Mouse (Mus musculus): ENCODE results near the gene Fut8. TPM values are rescaled to one million over a fixed set of nuclear protein-coding genes. Genes with fewer than 3 reads are reported as not detected.

The Fut8 gene
- polyA plus RNA-seq, 1 experiment from 2014 or later: 15.2 TPM

DNA sequence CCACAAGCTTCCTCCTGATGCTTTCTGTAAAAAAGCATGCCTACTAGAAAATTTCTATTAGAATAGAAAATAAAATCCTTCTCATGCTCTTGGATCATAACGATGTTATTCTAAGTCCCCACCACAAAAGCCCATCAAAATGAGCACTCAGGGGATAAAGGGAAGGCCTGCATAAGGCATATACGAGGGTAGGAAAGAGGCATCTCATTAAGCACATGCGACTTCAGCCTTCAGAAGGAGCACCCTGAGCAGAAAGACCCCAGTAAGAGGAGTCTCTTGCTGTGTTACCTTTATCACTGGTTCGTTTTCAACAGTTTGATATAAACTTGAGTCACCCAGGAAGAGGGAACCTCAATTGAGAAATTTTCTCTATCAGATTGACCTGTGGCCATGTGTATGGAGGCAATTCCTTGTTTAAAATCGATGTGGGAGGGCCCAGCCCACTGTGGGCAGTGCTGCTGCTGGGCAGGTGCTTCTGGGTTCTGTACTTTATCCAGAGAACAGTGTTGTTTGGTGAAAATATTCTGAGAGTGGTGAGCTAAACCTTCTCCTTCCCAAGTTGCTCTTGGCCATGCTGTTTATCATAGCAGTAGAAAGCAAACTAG is 29.2 kb upstream of the Fut8 start:
- no peak overlapping the region for H3K9ac ChIP-seq (ENCODE audit: low read length)
- WGBS: 70% methylated on average over 5 of the region's 5 CpGs
- H3K4me3 ChIP-seq (ENCODE audit: control insufficient read depth in 1 of 2, insufficient read depth in 1 of 2, low read depth in 1 of 2, low read length in 2 of 2): no peak overlapping the region
- H3K4me2 ChIP-seq (ENCODE audit: low read length): no peak overlapping the region
- no peaks in the 10 kb centered on the region for H3K27me3 ChIP-seq (ENCODE audit: control insufficient read depth, insufficient read depth, low read length)
- no peaks in the 10 kb centered on the region for H3K9me3 ChIP-seq (ENCODE audit: control insufficient read depth, low read length)
- no peak for ATAC-seq (ENCODE audit: insufficient number of reproducible peaks, insufficient read depth, low FRiP score, low read depth)
- H3K4me1 ChIP-seq (ENCODE audit: control insufficient read depth in 2 of 2, insufficient read depth in 2 of 2, low read length in 2 of 2): no peaks in the 10 kb centered on the region
- no peaks in the 10 kb centered on the region for H3K36me3 ChIP-seq (ENCODE audit: control insufficient read depth, insufficient read depth, low read length)
- H3K27ac ChIP-seq (replicated peaks in 1 of 2; ENCODE audit: control insufficient read depth in 1 of 2, insufficient read depth in 1 of 2, low read depth in 2 of 2, low read length in 2 of 2): no peak overlapping the region

DNA sequence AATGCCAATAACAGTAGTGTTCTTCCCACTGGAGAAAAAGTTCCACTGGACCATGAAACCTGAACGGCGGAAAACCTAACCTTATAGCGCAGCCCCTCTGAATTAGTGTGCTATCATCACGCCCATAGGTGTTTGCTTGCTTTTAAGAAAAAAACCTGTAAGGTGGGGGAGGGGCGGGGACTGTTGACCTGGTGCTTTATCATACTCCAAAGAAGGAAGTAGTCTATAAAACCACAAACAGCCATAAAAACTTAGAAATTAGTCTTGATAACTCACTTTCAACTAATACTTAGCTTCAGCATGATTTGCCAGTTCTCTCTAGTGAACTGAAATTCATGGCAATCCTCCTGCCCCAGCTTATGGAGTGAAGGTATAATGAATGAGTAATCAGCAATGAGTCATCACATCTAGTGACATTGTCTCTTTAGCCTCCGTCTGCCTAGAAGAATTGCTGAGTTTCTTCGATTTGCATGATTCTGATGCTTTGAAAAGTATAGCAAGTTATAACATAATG is 26.2 kb upstream of the Fut8 start:
- Histone ChIP-seq H3K4me3 (ENCODE audit: control insufficient read depth in 1 of 2, insufficient read depth in 1 of 2, low read depth in 1 of 2, low read length in 2 of 2) (no peak overlapping the region), H3K9ac (ENCODE audit: low read length) (no peak overlapping the region), H3K36me3 (ENCODE audit: control insufficient read depth, insufficient read depth, low read length) (no peaks in the 10 kb centered on the region), H3K4me1 (ENCODE audit: control insufficient read depth in 2 of 2, insufficient read depth in 2 of 2, low read length in 2 of 2) (peaks cover 0 to 2% of the 10 kb centered on the region in 2 experiments; a peak in 1 of 4 replicates), H3K27ac (replicated peaks in 1 of 2; ENCODE audit: control insufficient read depth in 1 of 2, insufficient read depth in 1 of 2, low read depth in 2 of 2, low read length in 2 of 2) (no peak overlapping the region), H3K4me2 (ENCODE audit: low read length) (no peak overlapping the region), H3K27me3 (ENCODE audit: control insufficient read depth, insufficient read depth, low read length) (no peaks in the 10 kb centered on the region), H3K9me3 (ENCODE audit: control insufficient read depth, low read length) (no peaks in the 10 kb centered on the region)
- ATAC-seq (ENCODE audit: insufficient number of reproducible peaks, insufficient read depth, low FRiP score, low read depth): no peak
- WGBS: 80% methylated on average over 7 of the region's 7 CpGs

DNA sequence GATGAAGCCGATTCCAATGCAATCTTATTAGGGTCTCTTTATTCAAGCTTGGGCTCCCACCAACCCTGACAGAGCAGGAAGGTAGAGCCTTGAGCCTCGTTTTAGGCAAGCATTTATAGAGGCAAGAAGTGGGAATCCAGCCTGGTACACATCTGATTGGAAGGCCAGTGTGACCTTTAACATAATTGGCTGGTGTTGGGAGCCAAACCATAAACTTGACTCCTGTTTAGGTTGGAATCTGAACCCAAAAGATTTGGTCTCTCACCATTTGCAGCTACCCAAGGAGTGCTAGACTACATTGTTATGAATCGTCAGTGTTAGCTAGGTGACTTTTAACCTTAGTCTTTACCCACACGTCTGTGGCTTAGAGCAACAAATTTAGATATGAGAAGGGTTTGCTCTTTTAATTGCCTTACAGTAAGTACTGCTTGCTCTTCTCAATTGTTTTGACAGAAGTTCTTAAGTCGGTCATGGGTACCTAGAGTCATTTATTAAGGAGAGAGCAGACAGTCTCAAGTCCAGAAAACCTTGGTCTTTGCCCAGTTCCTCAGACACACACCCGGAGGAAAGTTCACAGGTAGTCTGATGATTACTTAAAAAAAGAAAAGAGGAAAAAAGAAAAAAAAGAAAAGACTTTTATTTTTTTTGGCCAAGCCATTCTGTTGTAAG is 23.9 kb upstream of the Fut8 start:
- no peak for ATAC-seq (ENCODE audit: insufficient number of reproducible peaks, insufficient read depth, low FRiP score, low read depth)
- H3K4me1 ChIP-seq (ENCODE audit: control insufficient read depth in 2 of 2, insufficient read depth in 2 of 2, low read length in 2 of 2): peaks cover 0 to 2% of the 10 kb centered on the region in 2 experiments; a peak in 1 of 4 replicates
- 67% methylated on average over 6 of the region's 6 CpGs for WGBS

DNA sequence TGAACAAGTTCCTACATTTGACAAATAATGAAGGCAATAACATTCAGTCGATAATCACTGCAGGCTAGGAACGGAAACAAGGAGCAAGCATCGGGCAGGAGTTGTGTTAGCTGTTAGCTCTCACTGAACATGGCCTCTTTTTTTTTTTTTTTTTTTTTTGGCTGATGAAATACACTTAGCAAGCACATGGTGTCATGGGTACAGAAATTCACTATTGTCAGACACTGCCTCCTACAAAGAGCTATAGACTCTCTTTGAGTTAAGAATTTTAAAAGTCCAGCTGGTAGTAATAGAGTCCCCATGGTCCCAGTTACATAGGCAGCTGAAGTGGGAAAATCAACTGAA is 23.4 kb upstream of the Fut8 start:
- Histone ChIP-seq H3K27me3 (ENCODE audit: control insufficient read depth, insufficient read depth, low read length) (no peaks in the 10 kb centered on the region), H3K27ac (replicated peaks in 1 of 2; ENCODE audit: control insufficient read depth in 1 of 2, insufficient read depth in 1 of 2, low read depth in 2 of 2, low read length in 2 of 2) (no peak overlapping the region), H3K36me3 (ENCODE audit: control insufficient read depth, insufficient read depth, low read length) (no peaks in the 10 kb centered on the region), H3K4me1 (ENCODE audit: control insufficient read depth in 2 of 2, insufficient read depth in 2 of 2, low read length in 2 of 2) (peaks cover 0 to 2% of the 10 kb centered on the region in 2 experiments; a peak in 1 of 4 replicates), H3K9ac (ENCODE audit: low read length) (no peak overlapping the region), H3K4me3 (ENCODE audit: control insufficient read depth in 1 of 2, insufficient read depth in 1 of 2, low read depth in 1 of 2, low read length in 2 of 2) (no peak overlapping the region), H3K4me2 (ENCODE audit: low read length) (no peak overlapping the region), H3K9me3 (ENCODE audit: control insufficient read depth, low read length) (no peaks in the 10 kb centered on the region)
- WGBS: 86% methylated on average over 3 of the region's 3 CpGs
- no peak for ATAC-seq (ENCODE audit: insufficient number of reproducible peaks, insufficient read depth, low FRiP score, low read depth)

More for the DNA sequence above, 23.9 kb upstream of the Fut8 start:
- Histone ChIP-seq H3K36me3 (ENCODE audit: control insufficient read depth, insufficient read depth, low read length) (no peaks in the 10 kb centered on the region), H3K4me2 (ENCODE audit: low read length) (no peak overlapping the region), H3K27me3 (ENCODE audit: control insufficient read depth, insufficient read depth, low read length) (no peaks in the 10 kb centered on the region), H3K9me3 (ENCODE audit: control insufficient read depth, low read length) (no peaks in the 10 kb centered on the region), H3K27ac (replicated peaks in 1 of 2; ENCODE audit: control insufficient read depth in 1 of 2, insufficient read depth in 1 of 2, low read depth in 2 of 2, low read length in 2 of 2) (no peak overlapping the region), H3K4me3 (ENCODE audit: control insufficient read depth in 1 of 2, insufficient read depth in 1 of 2, low read depth in 1 of 2, low read length in 2 of 2) (no peak overlapping the region), H3K9ac (ENCODE audit: low read length) (no peak overlapping the region)

DNA sequence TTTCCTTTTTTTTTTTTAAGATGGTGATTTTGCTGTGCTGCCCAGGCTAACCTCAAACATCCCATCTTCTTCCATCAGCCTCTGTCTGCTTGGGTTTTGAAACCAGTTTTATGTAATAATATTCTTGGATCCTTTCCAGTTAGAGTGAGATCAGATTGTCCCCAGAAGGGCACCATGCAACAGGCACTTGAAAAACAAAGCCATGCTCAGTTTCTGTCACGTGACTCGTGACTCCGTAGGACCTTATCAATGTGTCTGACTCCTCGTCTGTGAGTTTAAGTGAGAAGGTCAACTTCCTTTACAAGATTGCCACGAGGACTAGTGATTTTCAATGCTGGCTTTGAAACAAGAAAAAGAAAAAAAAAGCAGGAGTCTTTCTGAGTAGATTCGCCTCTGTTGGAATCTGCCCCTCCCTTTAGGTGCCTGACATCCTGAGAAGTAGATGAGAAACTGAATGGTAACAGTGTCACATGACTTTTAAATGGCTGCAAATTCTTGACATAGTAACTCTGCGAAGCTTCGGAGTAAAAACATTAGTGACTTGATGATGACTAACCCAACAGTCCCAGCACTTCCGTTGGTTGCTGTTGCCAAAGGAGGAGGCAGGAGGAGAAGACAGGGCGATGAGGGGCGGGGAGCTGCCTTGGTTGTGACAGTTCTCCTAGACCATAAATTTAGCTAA is 21.3 kb upstream of the Fut8 start:
- no peaks in the 10 kb centered on the region for H3K27me3 ChIP-seq (ENCODE audit: control insufficient read depth, insufficient read depth, low read length)
- H3K4me3 ChIP-seq (ENCODE audit: control insufficient read depth in 1 of 2, insufficient read depth in 1 of 2, low read depth in 1 of 2, low read length in 2 of 2): peak overlapping the region; percentile 9 to 13; a peak in 2 of 4 replicates

DNA sequence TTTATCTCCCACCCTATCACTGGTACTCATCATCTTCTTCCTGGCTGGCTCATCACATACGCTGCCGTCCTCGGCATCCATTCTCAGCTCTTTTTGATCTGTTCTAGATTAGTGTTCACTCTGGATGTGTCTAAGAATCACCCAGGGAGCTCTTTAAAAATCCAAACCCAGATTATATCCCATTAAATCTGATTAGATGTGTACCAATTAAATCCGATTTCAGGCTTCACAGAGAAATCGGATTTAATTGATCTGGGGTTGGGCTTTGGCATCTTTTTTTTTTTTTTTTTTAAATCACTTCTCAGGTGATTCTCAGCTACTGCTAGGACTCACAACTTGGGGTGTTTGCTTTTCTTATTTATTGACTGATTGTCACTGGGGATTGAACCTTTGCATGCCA is 17.3 kb upstream of the Fut8 start:
- Histone ChIP-seq H3K4me2 (ENCODE audit: low read length) (no peak overlapping the region), H3K27ac (replicated peaks in 1 of 2; ENCODE audit: control insufficient read depth in 1 of 2, insufficient read depth in 1 of 2, low read depth in 2 of 2, low read length in 2 of 2) (no peak overlapping the region), H3K4me3 (ENCODE audit: control insufficient read depth in 1 of 2, insufficient read depth in 1 of 2, low read depth in 1 of 2, low read length in 2 of 2) (no peak overlapping the region), H3K9me3 (ENCODE audit: control insufficient read depth, low read length) (no peaks in the 10 kb centered on the region), H3K27me3 (ENCODE audit: control insufficient read depth, insufficient read depth, low read length) (no peaks in the 10 kb centered on the region), H3K36me3 (ENCODE audit: control insufficient read depth, insufficient read depth, low read length) (no peaks in the 10 kb centered on the region), H3K9ac (ENCODE audit: low read length) (no peak overlapping the region), H3K4me1 (ENCODE audit: control insufficient read depth in 2 of 2, insufficient read depth in 2 of 2, low read length in 2 of 2) (peaks cover 2 to 4% of the 10 kb centered on the region in 2 experiments; a peak in 1 of 4 replicates)
- 63% methylated on average over 5 of the region's 5 CpGs for WGBS
- no peak for ATAC-seq (ENCODE audit: insufficient number of reproducible peaks, insufficient read depth, low FRiP score, low read depth)

More for the DNA sequence above, 21.3 kb upstream of the Fut8 start:
- no peak overlapping the region for H3K9ac ChIP-seq (ENCODE audit: low read length)
- H3K4me1 ChIP-seq (ENCODE audit: control insufficient read depth in 2 of 2, insufficient read depth in 2 of 2, low read length in 2 of 2): peaks cover 0 to 2% of the 10 kb centered on the region in 2 experiments; a peak in 1 of 4 replicates
- peak overlapping the region; percentile 58 for H3K4me2 ChIP-seq (ENCODE audit: low read length)
- ATAC-seq (ENCODE audit: insufficient number of reproducible peaks, insufficient read depth, low FRiP score, low read depth): no peak
- 38% methylated on average over 11 of the region's 11 CpGs for WGBS
- no peak overlapping the region for H3K27ac ChIP-seq (replicated peaks in 1 of 2; ENCODE audit: control insufficient read depth in 1 of 2, insufficient read depth in 1 of 2, low read depth in 2 of 2, low read length in 2 of 2)
- no peaks in the 10 kb centered on the region for H3K36me3 ChIP-seq (ENCODE audit: control insufficient read depth, insufficient read depth, low read length)
- no peaks in the 10 kb centered on the region for H3K9me3 ChIP-seq (ENCODE audit: control insufficient read depth, low read length)

DNA sequence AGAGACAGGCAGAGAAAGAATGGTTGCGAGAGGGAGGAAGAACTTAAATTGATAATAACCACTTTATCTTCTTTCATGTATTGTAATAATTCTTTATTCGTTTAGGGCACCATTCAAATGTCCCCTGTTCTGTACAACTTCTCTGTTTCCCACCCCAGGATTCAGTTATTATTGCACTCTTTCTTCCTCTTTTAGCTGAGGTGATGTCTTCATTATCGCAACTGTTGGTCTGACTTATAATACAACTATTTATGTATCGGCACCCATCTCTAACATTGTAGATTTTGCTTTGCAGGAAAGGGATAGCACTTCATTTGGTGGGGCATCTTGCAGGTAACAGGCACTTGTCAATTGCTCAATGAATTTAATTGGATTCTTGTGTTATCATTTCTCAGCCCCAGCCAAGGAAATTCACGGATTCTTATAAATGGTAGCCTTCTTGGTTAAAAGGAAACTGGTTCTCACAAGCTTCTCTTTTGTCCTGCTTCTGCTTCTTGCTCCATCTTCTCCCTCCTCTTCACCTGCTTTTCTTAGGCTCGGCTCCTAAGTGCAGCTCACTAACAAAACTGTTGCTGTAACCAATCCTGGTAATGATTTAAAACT is 15.6 kb upstream of the Fut8 start:
- Histone ChIP-seq H3K27ac (replicated peaks in 1 of 2; ENCODE audit: control insufficient read depth in 1 of 2, insufficient read depth in 1 of 2, low read depth in 2 of 2, low read length in 2 of 2) (no peak overlapping the region), H3K4me1 (ENCODE audit: control insufficient read depth in 2 of 2, insufficient read depth in 2 of 2, low read length in 2 of 2) (0 out of 4 replicates have a peak, but pooled peaks cover 0 to 4% of the 10 kb centered on the region in 2 experiments), H3K4me3 (ENCODE audit: control insufficient read depth in 1 of 2, insufficient read depth in 1 of 2, low read depth in 1 of 2, low read length in 2 of 2) (no peak overlapping the region), H3K27me3 (ENCODE audit: control insufficient read depth, insufficient read depth, low read length) (no peaks in the 10 kb centered on the region), H3K9ac (ENCODE audit: low read length) (no peak overlapping the region), H3K4me2 (ENCODE audit: low read length) (no peak overlapping the region), H3K9me3 (ENCODE audit: control insufficient read depth, low read length) (no peaks in the 10 kb centered on the region), H3K36me3 (ENCODE audit: control insufficient read depth, insufficient read depth, low read length) (no peaks in the 10 kb centered on the region)
- no peak for ATAC-seq (ENCODE audit: insufficient number of reproducible peaks, insufficient read depth, low FRiP score, low read depth)
- 79% methylated on average over 6 of the region's 6 CpGs for WGBS

Measured in heart, embryonic 14.5 days (tissue).